Mouse (Mus musculus) midbrain, embryonic 15.5 days (tissue): Measurements from ENCODE around the gene Map4k5. TPM values are rescaled to one million over a fixed set of nuclear protein-coding genes. Genes with fewer than 3 reads are reported as not detected.

Experiments used
- ATAC-seq: fragments of 200-750 bp; cut with Nextera tagmentation; replicated peaks from 2 replicates; pipeline ENCODE4 v1.8.0; 2017; ENCODE audit warnings: moderate TSS enrichment
- H3K27ac ChIP-seq: fragments of 300-500 bp; sonication (generic); 2 replicates; pipeline ENCODE4 v1.5.1; 2015; ENCODE audit warnings: mild to moderate bottlenecking, inconsistent platforms
- H3K27me3 ChIP-seq: fragments of 300-500 bp; sonication (generic); replicated peaks from 2 replicates; pipeline ENCODE4 v1.6.1; 2015; ENCODE audit warnings: inconsistent platforms
- H3K36me3 ChIP-seq: fragments of 300-500 bp; sonication (generic); replicated peaks from 2 replicates; pipeline ENCODE4 v1.6.1; 2015; ENCODE audit warnings: inconsistent platforms
- H3K4me1 ChIP-seq: fragments of 300-500 bp; sonication (generic); 2 replicates; pipeline ENCODE4 v1.6.1; 2015; ENCODE audit warnings: inconsistent platforms
- H3K4me2 ChIP-seq: fragments of 300-500 bp; sonication (generic); 2 replicates; pipeline ENCODE4 v1.6.1; 2015; ENCODE audit warnings: inconsistent platforms, mild to moderate bottlenecking, moderate library complexity
- H3K4me3 ChIP-seq: fragments of 300-500 bp; sonication (generic); 2 replicates; pipeline ENCODE4 v1.5.1; 2015; ENCODE audit warnings: mild to moderate bottlenecking, inconsistent platforms
- H3K9ac ChIP-seq: fragments of 300-500 bp; sonication (generic); 2 replicates; pipeline ENCODE4 v1.6.1; 2015; ENCODE audit warnings: mild to moderate bottlenecking, inconsistent platforms
- H3K9me3 ChIP-seq: fragments of 300-500 bp; sonication (generic); 2 replicates; pipeline ENCODE4 v1.6.1; 2016; ENCODE audit warnings: inconsistent platforms
- WGBS: fragments of 180-500 bp; shearing (Covaris S2); methylation state at CpG from one replicate; pipeline ENCODE4 v1.1.7; 2015; ENCODE audit warnings: mixed read lengths; 5-methylcytosine and 5-hydroxymethylcytosine counted together
- polyA plus RNA-seq: library from polyadenylated mRNA; unstranded; fragments of >200 nt; fragmentation: Nextera tagmentation; extraction: Ambion mirVana; gene quantifications from 2 replicates; pipeline ENCODE4 v1.2.1, GENCODE M21; 2015

The Map4k5 gene
- polyA plus RNA-seq, 1 experiment from 2014 or later = 31.6 TPM

DNA sequence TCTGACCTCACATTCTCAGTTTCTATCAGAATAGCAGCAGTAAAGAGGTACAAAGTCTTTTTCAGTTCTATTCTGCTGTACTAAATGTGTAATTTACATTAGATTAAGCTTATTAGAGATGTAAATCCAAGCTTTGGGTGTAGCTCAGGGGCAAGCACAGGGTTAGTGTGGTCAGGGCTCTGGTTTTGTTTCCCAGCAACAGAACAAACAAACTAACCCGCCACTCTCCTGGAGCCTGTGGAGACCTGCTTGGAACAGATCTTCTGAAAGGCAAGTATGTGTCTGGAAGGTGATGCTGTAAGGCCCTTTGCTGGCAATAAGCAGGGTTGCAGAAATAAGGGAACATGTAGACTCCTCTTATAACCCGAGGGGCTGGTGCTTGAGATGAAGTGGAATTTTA, 64.8 kb downstream of the Map4k5 start:
- no peak overlapping the region for H3K9ac ChIP-seq
- no peak overlapping the region for H3K27ac ChIP-seq
- 47% methylated on average over 2 of the region's 2 CpGs for WGBS
- no peak overlapping the region for H3K4me3 ChIP-seq
- H3K9me3 ChIP-seq = no peaks in the 10 kb centered on the region
- H3K36me3 ChIP-seq = peaks cover 18% of the 10 kb centered on the region
- no peaks in the 10 kb centered on the region for H3K27me3 ChIP-seq
- no peak overlapping the region for H3K4me2 ChIP-seq
- ATAC-seq = no peak
- no peaks in the 10 kb centered on the region for H3K4me1 ChIP-seq

DNA sequence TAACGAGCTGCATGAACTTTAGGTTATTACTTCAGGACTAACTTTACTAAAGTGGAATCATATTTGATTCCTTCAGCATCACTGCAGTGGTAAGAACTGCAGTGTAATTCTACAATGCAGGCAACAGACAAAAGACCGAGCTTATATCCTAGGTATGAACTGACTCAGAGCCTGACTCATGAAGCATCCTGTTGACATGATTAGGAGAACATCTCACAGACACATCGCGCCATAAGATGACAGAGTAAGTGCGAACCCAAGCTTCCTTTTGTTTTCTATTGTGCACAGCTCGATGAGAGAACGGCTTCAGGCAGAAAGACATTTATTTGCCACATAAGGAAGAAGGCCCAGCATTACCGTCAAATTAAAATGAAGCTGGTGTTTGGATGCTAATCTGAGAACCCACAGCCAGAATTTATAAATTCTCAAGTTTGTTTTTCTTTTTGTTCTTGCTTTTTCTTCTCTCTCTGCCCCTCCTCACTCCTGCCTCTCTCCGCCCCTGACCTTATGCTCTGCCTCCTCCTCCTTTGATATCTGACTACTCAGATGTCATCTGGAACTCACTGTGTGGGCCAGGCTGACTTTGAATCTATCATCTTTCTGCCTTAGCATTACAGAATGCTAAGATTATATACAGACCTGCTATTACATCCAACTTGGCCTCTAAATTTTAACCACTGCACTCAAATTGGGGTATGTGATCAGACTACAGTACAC, 68.0 kb downstream of the Map4k5 start:
- no peak overlapping the region for H3K27ac ChIP-seq
- H3K9me3 ChIP-seq = no peaks in the 10 kb centered on the region
- WGBS = 83% methylated on average over 9 of the region's 9 CpGs
- H3K4me2 ChIP-seq = no peak overlapping the region
- H3K36me3 ChIP-seq = peaks cover 34% of the 10 kb centered on the region
- H3K27me3 ChIP-seq = no peaks in the 10 kb centered on the region
- H3K4me1 ChIP-seq = no peaks in the 10 kb centered on the region
- H3K4me3 ChIP-seq = no peak overlapping the region
- no peak for ATAC-seq
- no peak overlapping the region for H3K9ac ChIP-seq

DNA sequence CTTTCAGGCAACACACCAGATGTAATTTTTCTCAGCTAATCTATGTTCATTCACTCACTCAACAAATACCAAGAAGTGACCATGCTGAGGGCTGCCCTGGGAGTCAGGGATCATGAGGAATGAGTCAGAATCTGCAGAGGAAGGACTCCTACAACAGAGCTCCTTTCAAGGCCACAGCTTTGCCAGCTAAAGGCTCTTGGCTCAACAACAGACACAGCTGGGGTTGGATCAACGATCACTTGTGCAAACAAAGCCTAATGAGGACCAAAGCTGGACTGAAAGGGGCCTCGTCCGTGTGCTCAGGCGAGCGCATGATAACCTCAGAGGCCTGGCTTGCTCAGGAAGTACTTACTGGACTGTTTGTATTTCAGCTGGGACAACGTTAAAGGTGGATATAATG, 78.7 kb downstream of the Map4k5 start:
- no peaks in the 10 kb centered on the region for H3K4me1 ChIP-seq
- H3K27ac ChIP-seq = no peak overlapping the region
- H3K4me3 ChIP-seq = no peak overlapping the region
- no peaks in the 10 kb centered on the region for H3K9me3 ChIP-seq
- no peak overlapping the region for H3K4me2 ChIP-seq
- H3K36me3 ChIP-seq = peaks cover 43% of the 10 kb centered on the region
- no peak for ATAC-seq
- 35% methylated on average over 6 of the region's 6 CpGs for whole genome bisulfite sequencing
- no peaks in the 10 kb centered on the region for H3K27me3 ChIP-seq
- H3K9ac ChIP-seq = no peak overlapping the region

DNA sequence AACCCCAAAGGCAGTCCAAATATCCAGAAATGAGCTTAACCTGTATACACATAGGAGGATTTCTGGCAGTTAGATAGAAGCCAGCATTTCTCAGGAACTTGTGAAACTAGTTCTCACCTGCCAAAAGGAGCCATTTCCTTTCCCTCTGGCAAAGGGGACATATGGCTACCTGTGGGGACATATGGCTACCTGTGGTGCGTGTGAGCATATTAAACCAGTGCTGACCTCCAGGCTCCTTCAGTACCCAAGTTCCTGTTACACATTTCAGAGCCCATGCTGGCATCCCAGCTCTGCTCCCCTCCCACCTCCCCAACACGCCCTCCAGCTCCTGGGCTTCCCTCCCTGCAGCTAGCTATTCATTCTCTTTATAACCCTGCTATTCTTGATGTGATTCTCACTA, 79.4 kb downstream of the Map4k5 start:
- Histone ChIP-seq H3K9me3 (no peaks in the 10 kb centered on the region), H3K4me3 (no peak overlapping the region), H3K4me1 (no peaks in the 10 kb centered on the region), H3K4me2 (no peak overlapping the region), H3K36me3 (peaks cover 43% of the 10 kb centered on the region), H3K9ac (no peak overlapping the region), H3K27ac (no peak overlapping the region), H3K27me3 (no peaks in the 10 kb centered on the region)
- ATAC-seq = no peak
- WGBS = 49% methylated on average over 2 of the region's 2 CpGs

DNA sequence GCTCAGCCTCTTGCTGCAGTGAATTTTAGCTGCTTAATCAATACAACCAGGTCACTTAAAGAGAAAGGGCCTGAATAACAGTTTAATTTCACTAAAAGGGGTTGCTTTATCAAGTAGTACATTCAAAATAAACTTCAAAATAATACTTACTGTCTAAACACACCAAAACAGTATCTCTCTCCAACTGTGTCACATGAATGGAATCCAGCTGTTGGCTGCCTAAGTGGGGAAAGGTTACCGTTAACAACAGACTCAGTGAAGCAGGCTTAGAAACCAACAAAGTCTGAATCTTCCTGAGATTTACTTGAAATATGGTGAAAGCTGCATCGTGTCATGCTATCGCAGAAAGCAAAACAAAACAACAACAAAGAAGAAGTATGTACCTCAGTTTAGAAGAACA, 80.0 kb downstream of the Map4k5 start:
- no peak overlapping the region for H3K4me2 ChIP-seq
- H3K9me3 ChIP-seq = no peaks in the 10 kb centered on the region
- ATAC-seq = no peak
- H3K27ac ChIP-seq = no peak overlapping the region
- 72% methylated on average over 3 of the region's 3 CpGs for WGBS
- H3K4me3 ChIP-seq = no peak overlapping the region
- no peaks in the 10 kb centered on the region for H3K27me3 ChIP-seq
- peaks cover 40% of the 10 kb centered on the region for H3K36me3 ChIP-seq
- H3K4me1 ChIP-seq = no peaks in the 10 kb centered on the region
- H3K9ac ChIP-seq = no peak overlapping the region

DNA sequence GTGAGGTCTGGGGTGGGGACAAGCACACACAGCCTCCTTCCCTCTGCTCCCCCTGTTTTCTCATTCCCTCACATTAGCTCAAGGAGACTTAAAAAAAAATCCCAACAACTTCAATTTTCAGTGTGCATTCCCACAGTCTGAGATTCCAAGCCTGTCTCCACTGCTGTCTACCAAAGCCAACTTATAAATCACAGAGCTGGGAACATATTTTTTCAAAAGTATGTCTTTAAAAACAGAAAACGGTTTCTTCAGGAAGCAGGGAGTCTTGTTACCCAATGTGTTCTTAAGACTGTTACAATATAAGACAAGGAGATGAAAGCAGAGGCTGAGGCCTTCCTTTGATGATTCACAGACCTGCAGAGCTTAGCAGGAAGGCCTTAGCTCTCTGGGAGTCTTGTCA, 81.0 kb downstream of the Map4k5 start:
- Histone ChIP-seq H3K36me3 (peaks cover 32% of the 10 kb centered on the region), H3K4me3 (no peak overlapping the region), H3K9ac (no peak overlapping the region), H3K4me1 (no peaks in the 10 kb centered on the region), H3K4me2 (no peak overlapping the region), H3K9me3 (no peaks in the 10 kb centered on the region), H3K27ac (no peak overlapping the region), H3K27me3 (no peaks in the 10 kb centered on the region)
- ATAC-seq = no peak
- 28% methylated on average over 1 of the region's 1 CpGs for WGBS

DNA sequence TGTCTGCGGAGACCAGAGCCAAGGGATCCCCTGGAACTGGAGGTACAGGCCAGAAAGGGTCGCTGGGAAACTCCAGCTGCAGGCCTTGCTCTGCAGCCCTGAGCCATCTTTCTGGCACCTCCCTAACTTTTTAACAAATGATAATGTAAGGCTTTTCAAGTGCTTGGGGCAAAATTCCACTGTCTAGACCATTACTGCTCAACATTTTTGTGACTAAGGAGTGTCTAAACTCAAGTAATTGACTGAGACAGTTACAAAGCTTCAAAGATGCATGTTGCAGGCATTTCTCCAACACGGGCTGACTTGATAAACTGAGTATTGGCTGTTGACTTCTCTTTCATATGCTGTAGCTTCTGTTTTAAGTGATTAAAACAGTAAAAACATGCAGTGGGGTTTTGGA, 83.6 kb downstream of the Map4k5 start:
- no peaks in the 10 kb centered on the region for H3K27me3 ChIP-seq
- WGBS = 83% methylated on average over 3 of the region's 3 CpGs
- no peaks in the 10 kb centered on the region for H3K4me1 ChIP-seq
- no peak overlapping the region for H3K4me3 ChIP-seq
- no peak overlapping the region for H3K4me2 ChIP-seq
- H3K9ac ChIP-seq = no peak overlapping the region
- H3K36me3 ChIP-seq = peaks cover 25% of the 10 kb centered on the region; the same call in 1 of the 2 replicates
- H3K9me3 ChIP-seq = no peaks in the 10 kb centered on the region
- no peak overlapping the region for H3K27ac ChIP-seq
- ATAC-seq = no peak

DNA sequence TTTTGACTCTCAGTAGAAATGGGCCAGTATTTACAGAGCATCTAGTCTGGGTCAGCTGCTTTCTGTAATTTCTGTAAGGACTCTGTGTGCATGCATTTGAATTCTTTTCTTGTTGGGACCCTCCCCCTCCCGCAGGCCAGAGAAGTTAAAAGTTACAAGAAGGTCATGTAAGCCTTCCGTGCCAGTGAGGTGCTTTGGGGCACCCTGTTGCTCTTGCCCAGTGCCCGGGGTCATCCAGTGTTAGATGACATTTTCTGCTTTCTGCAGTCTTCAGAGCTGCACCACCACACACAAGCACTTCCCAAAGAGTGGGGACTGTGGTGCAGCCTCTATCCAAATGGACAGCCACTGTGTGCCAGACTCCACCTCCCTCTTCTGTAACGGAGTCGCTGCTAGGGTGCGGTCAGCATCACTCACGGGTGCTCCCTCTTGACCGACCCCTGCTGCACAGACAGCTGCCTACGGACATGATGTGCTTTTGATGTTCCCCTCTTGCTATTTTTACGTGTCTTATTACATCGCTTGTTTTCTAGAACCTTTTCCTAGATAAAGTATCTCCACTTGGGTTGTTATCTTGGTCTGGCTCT, 85.5 kb downstream of the Map4k5 start:
- H3K4me1 ChIP-seq = no peaks in the 10 kb centered on the region
- H3K36me3 ChIP-seq = peaks cover 25% of the 10 kb centered on the region; the same call in 1 of the 2 replicates
- no peak overlapping the region for H3K27ac ChIP-seq
- no peak overlapping the region for H3K4me3 ChIP-seq
- no peaks in the 10 kb centered on the region for H3K27me3 ChIP-seq
- H3K4me2 ChIP-seq = no peak overlapping the region
- no peak for ATAC-seq
- no peaks in the 10 kb centered on the region for H3K9me3 ChIP-seq
- WGBS = 85% methylated on average over 11 of the region's 11 CpGs
- no peak overlapping the region for H3K9ac ChIP-seq

DNA sequence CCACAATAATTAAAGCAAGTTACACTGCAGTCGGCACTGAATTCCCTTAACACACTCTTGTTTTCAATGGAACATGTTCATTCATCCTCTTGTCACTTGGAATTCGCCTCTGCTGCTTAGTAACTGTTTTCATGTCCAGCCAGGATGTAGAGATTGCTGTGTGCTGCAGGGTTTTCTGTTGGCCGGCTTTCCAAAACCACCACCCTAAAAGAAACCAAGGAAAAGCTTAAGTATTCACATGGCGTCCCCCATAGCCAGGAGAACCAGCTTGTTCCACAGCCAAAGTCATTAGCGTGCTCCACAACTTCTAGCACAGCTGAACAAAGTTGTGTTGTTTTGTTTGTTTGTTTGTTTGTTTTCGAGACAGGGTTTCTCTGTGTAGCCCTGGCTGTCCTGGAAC, 87.9 kb downstream of the Map4k5 start:
- Histone ChIP-seq H3K4me3 (no peak overlapping the region), H3K9ac (no peak overlapping the region), H3K4me1 (no peaks in the 10 kb centered on the region), H3K9me3 (no peaks in the 10 kb centered on the region), H3K4me2 (no peak overlapping the region), H3K36me3 (peaks cover 21% of the 10 kb centered on the region; the same call in 1 of the 2 replicates), H3K27ac (no peak overlapping the region), H3K27me3 (no peaks in the 10 kb centered on the region)
- ATAC-seq = no peak
- 81% methylated on average over 6 of the region's 6 CpGs for WGBS

DNA sequence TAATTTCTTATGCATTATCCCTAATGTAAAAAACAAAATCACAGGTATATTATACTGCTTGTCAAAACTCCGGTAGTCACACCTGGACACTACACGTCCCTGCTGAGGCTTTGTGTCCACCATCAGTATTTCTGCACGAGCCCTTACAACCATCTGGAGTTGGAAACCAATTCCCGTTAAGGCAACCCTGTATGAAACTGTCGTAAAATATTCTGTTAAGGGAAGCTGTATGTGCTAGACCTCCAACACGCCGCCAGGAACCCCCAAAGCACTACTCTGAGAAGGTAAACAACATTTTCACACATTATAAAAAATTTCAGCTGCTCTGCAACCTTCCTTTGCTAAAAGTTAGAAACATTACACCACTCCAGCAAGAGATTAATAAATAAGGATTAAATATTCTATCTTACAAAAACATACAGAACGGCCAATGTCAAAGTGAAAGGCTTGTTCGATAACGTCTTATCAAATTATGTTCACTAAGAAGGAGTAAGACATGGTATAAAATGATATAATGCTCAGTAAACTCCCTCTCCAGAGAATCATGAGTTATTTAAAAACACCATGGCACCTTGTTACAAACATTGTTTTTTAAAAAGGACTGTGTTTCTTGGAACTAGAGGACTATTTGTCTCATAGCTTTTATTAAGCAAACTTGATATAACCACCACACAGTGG, 88.5 kb downstream of the Map4k5 start:
- Histone ChIP-seq H3K4me2 (no peak overlapping the region), H3K9ac (no peak overlapping the region)
- WGBS = 92% methylated on average over 10 of the region's 10 CpGs

DNA sequence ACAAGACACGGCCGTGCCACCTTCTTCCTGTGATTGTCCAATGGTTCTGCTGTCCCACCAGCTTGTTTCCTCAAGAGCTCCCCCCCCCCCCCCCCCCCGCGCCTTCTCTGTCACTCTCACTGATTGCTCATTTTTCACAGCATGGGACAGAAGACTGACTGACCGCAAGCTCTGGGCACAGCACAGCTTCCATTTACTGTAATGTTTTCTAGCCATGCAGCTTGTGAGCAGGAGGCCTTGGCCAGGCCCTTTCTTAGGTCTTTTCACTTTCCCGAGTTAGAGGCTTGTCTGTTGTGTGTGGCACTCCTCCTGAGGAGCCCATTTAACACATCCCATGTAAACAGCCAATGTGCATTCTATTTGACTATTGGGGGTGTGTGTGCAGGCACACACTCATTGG, 89.8 kb downstream of the Map4k5 start:
- no peaks in the 10 kb centered on the region for H3K9me3 ChIP-seq
- H3K4me2 ChIP-seq = no peak overlapping the region
- no peaks in the 10 kb centered on the region for H3K4me1 ChIP-seq
- WGBS = 91% methylated on average over 4 of the region's 6 CpGs
- H3K27ac ChIP-seq = no peak overlapping the region
- peaks cover 21% of the 10 kb centered on the region; the same call in 1 of the 2 replicates for H3K36me3 ChIP-seq
- no peak overlapping the region for H3K4me3 ChIP-seq
- H3K9ac ChIP-seq = no peak overlapping the region
- ATAC-seq = no peak
- H3K27me3 ChIP-seq = no peaks in the 10 kb centered on the region

More for the DNA sequence above, 88.5 kb downstream of the Map4k5 start:
- no peak overlapping the region for H3K4me3 ChIP-seq
- H3K4me1 ChIP-seq = no peaks in the 10 kb centered on the region
- peaks cover 21% of the 10 kb centered on the region; the same call in 1 of the 2 replicates for H3K36me3 ChIP-seq
- H3K27ac ChIP-seq = no peak overlapping the region
- no peak for ATAC-seq
- H3K27me3 ChIP-seq = no peaks in the 10 kb centered on the region
- no peaks in the 10 kb centered on the region for H3K9me3 ChIP-seq

DNA sequence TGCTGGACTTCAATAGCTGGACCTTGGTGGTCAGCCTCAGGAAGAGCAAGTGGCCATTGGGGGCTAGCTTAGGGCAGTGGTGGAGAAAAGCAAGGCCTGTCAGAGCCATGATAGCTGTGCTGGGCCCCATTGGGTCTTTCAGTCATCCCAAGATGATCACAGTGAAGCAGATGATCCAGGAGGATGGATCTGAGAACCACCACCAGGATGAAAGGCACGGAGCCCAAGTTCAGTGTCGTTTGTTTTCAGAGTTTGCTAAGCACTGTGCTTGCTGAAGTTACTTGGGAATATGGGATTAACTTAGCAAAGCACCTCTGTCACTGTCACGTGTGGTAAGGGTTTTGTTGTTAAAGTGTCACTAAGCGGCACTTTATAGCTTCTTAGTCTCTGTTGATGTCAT, 92.4 kb downstream of the Map4k5 start:
- Histone ChIP-seq H3K4me3 (no peak overlapping the region), H3K27ac (no peak overlapping the region), H3K9ac (no peak overlapping the region), H3K36me3 (0 out of 2 replicates have a peak, but pooled peaks cover 10% of the 10 kb centered on the region), H3K4me2 (no peak overlapping the region), H3K4me1 (no peaks in the 10 kb centered on the region), H3K9me3 (no peaks in the 10 kb centered on the region), H3K27me3 (no peaks in the 10 kb centered on the region)
- 92% methylated on average over 4 of the region's 4 CpGs for WGBS
- ATAC-seq = no peak
